Mouse (Mus musculus): ENCODE measurements around the gene Tubb2b.

The Tubb2b gene

GRCm38 (mm10) chr13:34130226-34130731 is at the start of gene Tubb2b:
TSS of gene Tubb2b (minus strand) at chr13:34130466.
- peak; percentile 75 for DNase-seq (ENCODE audit: extremely low read depth, low read depth)

DNA sequence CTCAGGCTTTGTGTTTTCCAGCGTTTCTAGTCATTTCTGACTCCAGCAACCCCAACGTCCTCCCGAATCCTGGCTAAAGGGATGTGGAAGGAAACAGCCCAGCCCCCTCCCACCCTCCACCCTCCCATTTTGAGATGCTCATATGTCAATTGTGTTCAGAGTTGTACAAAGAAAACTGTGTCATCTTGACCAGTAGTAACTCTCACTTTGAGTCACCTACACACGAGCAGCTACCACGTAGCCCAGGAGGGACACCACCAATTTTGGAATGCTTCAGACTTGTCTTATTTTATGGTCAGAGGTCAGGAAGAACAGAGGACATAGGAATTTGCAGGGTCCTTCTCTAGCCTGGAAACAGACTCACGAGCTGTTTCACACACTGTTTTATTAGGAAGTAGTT is 43.8 kb upstream of the Tubb2b start:
- no peak for DNase-seq (ENCODE audit: extremely low read depth, low read depth)

- no peak for DNase-seq (ENCODE audit: extremely low read depth, low read depth)
Measured at GRCm38 (mm10) chr13:34163304-34163975, 33.2 kb upstream of the Tubb2b start.

GRCm38 (mm10) chr13:34162491-34163303 is 32.4 kb upstream of the Tubb2b start, which contains the start of gene Psmg4:
TSS of gene Psmg4 (plus strand) at chr13:34162964.
- DNase-seq (ENCODE audit: extremely low read depth, low read depth) = peak; percentile 71

DNA sequence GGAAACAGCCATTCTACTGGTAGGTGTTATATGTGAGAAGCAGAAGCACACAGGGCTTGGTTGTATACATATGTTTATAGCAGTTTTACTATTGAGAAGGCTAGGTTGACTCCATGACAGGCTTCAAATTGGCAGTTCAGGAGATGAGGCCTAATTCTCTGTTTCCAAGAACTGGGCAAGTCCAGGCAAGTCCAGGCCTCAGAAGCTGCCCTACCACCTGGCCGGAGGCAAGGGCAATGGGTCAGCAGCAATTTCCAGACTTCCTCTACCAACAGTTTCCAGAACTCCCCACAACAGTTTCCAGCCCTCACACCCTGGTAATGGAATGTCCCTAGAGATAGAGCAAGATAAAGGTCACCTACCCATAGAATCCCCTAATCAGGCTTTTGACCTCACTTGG is 29.7 kb upstream of the Tubb2b start:
- DNase-seq (ENCODE audit: extremely low read depth, low read depth) = no peak

DNA sequence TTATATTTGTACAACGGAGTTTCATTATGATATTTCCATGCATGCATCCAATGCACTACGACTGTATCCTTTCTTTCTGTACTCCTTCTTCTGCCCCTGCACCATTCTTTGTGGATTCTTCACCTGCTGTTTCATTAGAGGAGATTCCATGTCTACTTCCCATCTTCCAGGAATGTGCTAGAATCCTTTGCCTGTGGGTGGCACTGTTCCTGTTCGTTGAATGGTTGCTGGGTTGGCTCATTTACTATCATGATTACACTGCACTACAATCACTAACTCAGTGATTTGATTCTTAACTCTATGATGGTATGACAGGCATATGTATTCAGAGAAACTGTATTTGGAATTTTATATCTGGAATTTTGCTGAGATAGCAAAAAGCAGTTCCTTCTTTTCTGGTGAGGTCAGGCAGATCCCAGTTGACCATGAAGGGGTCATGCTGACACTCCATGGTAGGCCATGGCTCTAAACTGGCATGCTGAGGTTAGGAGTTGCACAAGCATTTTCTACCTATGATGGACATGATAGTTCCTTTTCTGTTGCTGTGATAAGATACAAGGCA is 27.4 kb upstream of the Tubb2b start:
- DNase-seq (ENCODE audit: extremely low read depth, low read depth) = no peak

- no peak for DNase-seq (ENCODE audit: extremely low read depth, low read depth)
Measured at GRCm38 (mm10) chr13:34156840-34157185, 26.5 kb upstream of the Tubb2b start.

DNA sequence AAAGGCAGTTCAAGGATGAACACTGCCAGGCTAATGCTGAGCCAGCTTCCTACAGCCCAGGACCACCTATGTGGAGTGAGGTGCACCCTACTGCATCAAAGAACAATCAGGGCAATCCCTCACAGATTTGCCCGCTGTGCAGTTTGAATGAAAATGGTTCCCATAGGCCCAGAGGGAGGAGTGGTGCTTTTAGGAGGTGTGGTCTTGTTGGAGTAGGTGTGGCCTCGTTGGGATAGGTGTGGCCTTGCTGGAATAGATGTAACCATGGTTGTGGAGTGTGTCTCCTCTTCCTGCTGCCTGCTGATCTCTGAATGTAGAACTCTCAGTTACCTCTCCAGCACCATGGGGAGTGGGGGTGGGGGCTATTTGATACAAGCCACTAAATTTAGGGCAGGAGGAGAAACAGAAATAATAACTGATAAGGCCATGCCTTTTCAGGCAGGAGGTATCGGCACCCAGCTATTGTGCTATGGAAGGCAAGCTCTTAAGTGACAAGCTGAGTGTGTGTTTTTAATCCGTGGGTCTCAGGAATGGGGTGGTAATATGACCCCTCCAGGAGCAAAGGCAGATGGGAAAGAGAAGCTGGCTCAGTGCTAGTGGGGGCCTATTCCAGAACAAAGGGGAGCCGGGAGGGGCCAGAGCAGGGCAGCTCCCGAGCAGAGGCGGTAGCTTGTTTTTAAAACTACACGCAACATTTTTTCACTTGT is 26.0 kb upstream of the Tubb2b start:
- DNase-seq (ENCODE audit: extremely low read depth, low read depth) = no peak

DNA sequence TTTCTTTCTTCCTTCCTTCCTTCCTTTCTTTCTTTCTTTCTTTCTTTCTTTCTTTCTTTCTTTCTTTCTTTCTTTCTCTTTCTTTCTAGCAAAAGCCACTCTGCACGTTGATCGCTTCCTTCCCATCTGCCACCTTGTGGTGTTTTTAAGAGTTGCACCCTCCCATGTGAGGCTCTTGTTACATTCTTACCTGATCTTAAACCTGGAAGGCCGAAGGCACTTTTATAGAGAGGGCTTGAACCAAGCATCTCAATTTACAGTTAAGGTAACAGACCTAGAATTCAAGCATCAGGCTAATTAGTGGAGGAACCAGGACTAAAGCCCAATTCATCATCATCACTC is 24.6 kb upstream of the Tubb2b start:
- DNase-seq (ENCODE audit: extremely low read depth, low read depth) = peak; percentile 58

- peak; percentile 64 for DNase-seq (ENCODE audit: extremely low read depth, low read depth)
Measured at GRCm38 (mm10) chr13:34154217-34154930, 24.1 kb upstream of the Tubb2b start.

DNA sequence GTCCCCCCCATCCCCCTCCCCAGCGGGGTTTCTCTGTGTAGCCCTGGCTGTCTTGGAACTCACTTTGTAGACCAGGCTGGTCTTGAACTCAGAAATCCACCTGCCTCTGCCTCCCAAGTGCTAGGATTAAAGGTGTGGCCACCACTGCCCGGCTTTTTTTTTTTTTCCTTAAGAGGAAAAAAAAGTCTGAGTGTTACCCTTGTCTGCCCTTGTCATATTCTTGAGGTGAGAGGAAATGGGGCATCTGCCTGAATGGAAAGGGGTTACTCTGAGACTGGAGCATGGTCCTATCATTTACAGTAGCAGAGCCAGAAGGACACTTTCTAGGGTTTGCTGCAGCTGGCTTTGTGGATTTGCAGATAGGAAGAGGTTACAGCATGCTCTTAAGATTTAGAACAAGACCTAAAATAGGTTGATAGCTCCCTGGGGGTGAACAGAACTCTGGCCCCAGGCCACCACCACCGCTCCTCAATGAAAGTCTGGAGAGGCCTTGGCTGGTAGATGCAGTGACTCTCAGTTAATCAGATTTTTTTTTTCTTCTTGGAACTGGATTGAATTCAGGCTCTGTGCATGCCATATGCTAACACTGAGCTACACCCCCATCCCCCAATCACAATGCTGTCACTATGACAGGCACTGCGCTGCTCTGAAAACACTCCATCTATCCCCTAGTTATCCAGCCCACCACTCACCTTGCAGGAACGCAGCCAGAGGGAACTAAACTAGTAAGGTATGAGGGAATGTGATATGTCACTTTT is 23.2 kb upstream of the Tubb2b start:
- DNase-seq (ENCODE audit: extremely low read depth, low read depth) = no peak

- no peak for DNase-seq (ENCODE audit: extremely low read depth, low read depth)
Measured at GRCm38 (mm10) chr13:34152695-34153094, 22.4 kb upstream of the Tubb2b start.

DNA sequence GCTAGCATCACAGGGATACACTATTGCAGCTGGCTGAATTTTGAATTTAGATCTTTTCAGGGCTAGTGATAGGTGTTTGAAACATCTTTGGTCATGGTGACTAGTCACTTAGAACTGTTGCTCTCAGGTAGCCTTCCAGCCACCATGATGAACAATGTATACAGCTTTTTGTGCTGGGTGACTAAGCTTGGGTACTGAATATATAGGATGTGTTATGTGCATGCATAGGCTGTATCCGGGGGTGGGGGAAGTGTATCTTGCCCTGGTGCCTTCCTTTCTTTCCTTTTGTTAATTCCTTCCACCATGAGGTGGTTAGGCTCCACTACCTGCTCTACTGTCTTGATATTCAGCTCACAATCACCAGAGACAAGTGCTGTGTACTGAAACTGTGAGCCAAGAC is 21.2 kb upstream of the Tubb2b start:
- no peak for DNase-seq (ENCODE audit: extremely low read depth, low read depth)

DNA sequence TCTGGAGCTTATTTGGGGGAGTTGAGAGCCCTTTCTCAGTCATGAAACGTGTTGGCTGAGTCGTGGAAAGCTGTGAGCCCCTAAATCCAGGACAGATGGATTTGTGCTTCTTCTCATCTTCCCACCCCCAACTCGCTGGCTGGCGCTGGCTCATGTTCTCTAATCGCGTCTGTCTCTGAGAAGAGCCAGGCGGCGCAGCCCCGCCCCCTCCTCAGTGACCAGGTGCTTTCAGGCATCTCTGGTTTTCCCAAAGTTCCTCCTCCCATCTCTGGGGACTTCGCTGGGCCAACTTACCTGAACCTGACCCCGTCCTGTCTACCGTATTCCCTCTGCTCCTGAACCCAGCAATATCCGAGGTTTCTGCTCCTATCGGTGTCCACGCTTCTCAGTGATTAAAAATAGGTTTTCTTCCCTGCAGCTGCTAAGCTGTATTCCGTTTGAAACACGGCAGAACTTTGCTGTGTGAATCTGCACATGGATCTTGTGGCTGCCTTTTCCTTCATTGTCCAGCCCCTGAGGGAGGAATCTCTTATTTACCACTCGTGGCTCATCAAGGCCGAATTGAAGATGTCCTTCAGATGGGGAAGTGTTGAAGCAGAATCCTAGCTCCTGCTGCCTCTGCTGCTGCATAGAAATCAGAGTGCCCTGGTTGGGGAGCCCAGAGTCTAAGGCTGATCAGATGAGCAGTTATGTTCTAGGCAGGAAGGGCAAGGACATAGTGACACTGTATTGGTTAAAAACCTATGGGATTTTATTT is 20.2 kb upstream of the Tubb2b start:
- no peak for DNase-seq (ENCODE audit: extremely low read depth, low read depth)

- DNase-seq (ENCODE audit: extremely low read depth, low read depth) = no peak
Measured at GRCm38 (mm10) chr13:34149463-34150176, 19.4 kb upstream of the Tubb2b start.

DNA sequence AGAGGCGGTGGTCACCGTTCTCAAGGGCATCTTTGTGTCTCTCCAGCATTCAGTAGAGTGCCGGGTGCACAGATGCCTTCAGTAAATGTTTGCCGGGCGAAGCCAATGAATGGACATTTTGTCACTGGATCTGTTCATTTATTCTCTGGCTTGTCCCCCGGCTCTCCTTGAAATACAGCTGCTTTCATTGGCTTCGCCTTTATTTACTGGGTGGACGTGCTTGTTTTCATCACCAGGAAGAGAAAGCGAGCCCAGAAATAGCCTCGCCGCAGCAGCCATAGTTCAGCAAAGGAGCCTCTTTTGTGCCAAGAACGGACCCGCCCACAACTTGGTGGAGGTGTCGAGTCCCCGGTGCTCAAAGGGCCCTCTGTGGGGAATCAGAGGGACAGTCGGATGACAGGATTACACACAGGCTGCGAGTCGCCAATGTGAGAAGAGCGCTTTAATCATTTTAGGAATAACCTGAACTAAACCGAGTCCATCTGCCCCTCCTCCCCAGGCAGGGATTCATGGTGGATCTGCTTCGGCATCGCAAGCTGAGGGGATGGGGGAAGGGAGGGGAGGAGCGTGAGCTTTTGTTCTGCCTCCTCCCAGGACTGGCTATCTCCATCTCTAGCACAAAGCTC is 18.6 kb upstream of the Tubb2b start:
- no peak for DNase-seq (ENCODE audit: extremely low read depth, low read depth)

GRCm38 (mm10) chr13:34148181-34148580 is 17.9 kb upstream of the Tubb2b start:
- no peak for DNase-seq (ENCODE audit: extremely low read depth, low read depth)

DNA sequence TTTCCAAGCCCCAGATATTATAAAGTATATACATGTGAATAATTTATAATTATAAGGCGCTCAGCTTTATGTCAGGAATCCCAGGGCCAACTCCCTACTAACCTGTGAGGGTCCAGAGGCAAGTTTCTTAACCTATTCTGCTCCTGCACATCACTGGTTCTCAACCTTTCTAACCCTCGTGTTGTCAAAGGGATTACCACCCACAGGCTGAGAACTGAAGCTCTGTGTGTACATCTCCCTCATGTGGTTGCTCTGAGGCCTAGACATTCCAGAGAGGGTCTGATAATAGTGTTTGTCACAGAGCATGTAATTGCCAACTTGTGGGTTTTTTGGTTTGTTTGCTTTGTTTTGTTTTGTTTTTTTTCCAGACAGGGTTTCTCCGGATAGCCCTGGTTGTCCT is 16.6 kb upstream of the Tubb2b start:
- DNase-seq (ENCODE audit: extremely low read depth, low read depth) = no peak

DNA sequence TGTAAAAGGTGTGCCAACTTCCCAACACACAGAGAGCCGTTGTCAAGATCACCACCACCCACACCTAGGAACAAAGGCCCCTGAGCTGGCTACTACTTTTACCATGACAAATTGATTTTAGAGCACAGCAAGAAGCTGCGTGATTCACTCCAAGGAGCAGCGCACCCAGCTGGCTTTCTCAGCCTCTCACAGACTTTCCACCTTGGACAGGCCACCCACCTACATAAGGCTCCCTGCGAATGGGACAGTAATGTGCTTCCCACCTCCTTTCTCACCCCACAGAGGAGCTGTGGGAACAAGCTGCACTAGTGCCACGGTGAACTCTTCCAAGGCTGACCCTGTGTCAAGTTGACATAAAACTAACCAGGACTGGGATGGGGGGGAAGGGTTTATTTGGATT is 13.1 kb upstream of the Tubb2b start:
- DNase-seq (ENCODE audit: extremely low read depth, low read depth) = no peak

All from MEL-GATA-1-ER (cell line).